Mouse (Mus musculus) C2C12 (cell line): Measurements from ENCODE around the gene Eps8l1.
"Not testable (repeated sequence)": the region's sequence is repeated elsewhere in the genome, so short reads cannot be mapped to it uniquely, and the experiment has no call there.

Source experiments
- CEBPB ChIP-seq: IDR thresholded peaks from one replicate; pipeline ENCODE4 v1.6.1; 2011; ENCODE audit warnings: low read depth, mild to moderate bottlenecking, control low read depth, moderate library complexity
- CTCF ChIP-seq: IDR thresholded peaks from one replicate; pipeline ENCODE4 v1.5.1; 2011; ENCODE audit not compliant: control insufficient read depth, insufficient read depth, insufficient read length
- MAX ChIP-seq: IDR thresholded peaks from one replicate; pipeline ENCODE4 v1.6.1; 2011; ENCODE audit warnings: mild to moderate bottlenecking, control low read depth
- MYOG ChIP-seq: IDR thresholded peaks from one replicate; pipeline ENCODE4 v1.6.1; 2011; ENCODE audit not compliant: control insufficient read depth, insufficient read length; ENCODE audit errors: extremely low read depth
- USF1 ChIP-seq: IDR thresholded peaks from one replicate; pipeline ENCODE4 v1.6.1; 2011; ENCODE audit warnings: low read depth, mild to moderate bottlenecking, control low read depth, moderate library complexity

DNA sequence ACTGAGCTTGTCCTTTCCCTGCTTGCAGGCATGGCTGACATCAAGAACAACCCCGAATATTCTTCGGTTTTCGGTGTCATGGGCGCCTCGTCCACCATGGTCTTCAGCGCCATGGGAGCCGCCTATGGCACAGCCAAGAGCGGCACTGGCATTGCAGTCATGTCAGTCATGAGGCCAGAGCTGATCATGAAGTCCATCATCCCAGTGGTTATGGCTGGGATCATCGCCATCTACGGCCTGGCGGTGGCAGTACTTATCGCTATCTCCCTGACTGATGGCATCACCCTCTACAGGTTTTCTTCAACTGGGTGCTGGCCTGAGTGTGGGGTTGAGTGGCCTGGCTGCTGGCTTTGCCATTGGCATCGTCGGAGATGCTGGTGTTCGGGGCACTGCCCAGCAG, 48.1 kb upstream of the Eps8l1 start:
- TF ChIP-seq CEBPB, CTCF, USF1, MAX, MYOG: not testable (repeated sequence)
